Mouse (Mus musculus) liver, embryonic 14.5 days (tissue): ENCODE data around the gene Stk32b. TPM values are rescaled to one million over a fixed set of nuclear protein-coding genes. Genes with fewer than 3 reads are reported as not detected.
A peak's percentile ranks its signal among the peaks of the same experiment; 100 is the strongest.

Experiments
- ATAC-seq: fragments of 200-750 bp; cut with Nextera tagmentation; 2 replicates; pipeline ENCODE4 v1.8.0; 2017; ENCODE audit warnings: moderate number of reproducible peaks, mild to moderate bottlenecking, moderate library complexity; ENCODE audit not compliant: insufficient read depth
- DNase-seq, 3 experiments: peaks; one replicate each; pipeline ENCODE4 v3.0.0-alpha.2; 2012 to 2013; ENCODE audit warnings: low read depth in 3 of 3, low spot score in 3 of 3
- H3K27ac ChIP-seq: fragments of 300-500 bp; sonication (generic); 2 replicates; pipeline ENCODE4 v1.5.1; 2014; ENCODE audit warnings: moderate library complexity, mild to moderate bottlenecking, control low read depth, inconsistent platforms
- H3K27me3 ChIP-seq: fragments of 300-500 bp; sonication (generic); 2 replicates; pipeline ENCODE4 v1.6.1; 2014; ENCODE audit warnings: mild to moderate bottlenecking, low read length, moderate library complexity; ENCODE audit not compliant: control insufficient read depth, insufficient read depth
- H3K36me3 ChIP-seq: fragments of 300-500 bp; sonication (generic); replicated peaks from 2 replicates; pipeline ENCODE4 v1.6.1; 2014; ENCODE audit warnings: low read depth; ENCODE audit not compliant: control insufficient read depth, insufficient read depth
- H3K4me1 ChIP-seq, 2 experiments: fragments of 200-500 bp in 1 of 2; fragments of 300-500 bp in 1 of 2; sonication (generic) in 1 of 2; replicated peaks; 2 replicates each; pipeline ENCODE4 v1.6.1; 2012 to 2014; ENCODE audit warnings: antibody characterized with exemption in 1 of 2, inconsistent platforms in 1 of 2, low read length in 1 of 2; ENCODE audit not compliant: control insufficient read depth in 2 of 2, insufficient read depth in 2 of 2
- H3K4me2 ChIP-seq: fragments of 300-500 bp; sonication (generic); 2 replicates; pipeline ENCODE4 v1.6.1; 2014; ENCODE audit warnings: low read depth, mild to moderate bottlenecking, control low read depth, moderate library complexity
- H3K4me3 ChIP-seq, 2 experiments: fragments of 200-500 bp in 1 of 2; fragments of 300-500 bp in 1 of 2; sonication (generic) in 1 of 2; 2 replicates each; pipeline ENCODE4 v1.5.1; 2012 to 2014; ENCODE audit warnings: low read depth in 2 of 2, low read length in 2 of 2, mild to moderate bottlenecking in 2 of 2, control low read depth in 1 of 2, inconsistent platforms in 1 of 2, moderate library complexity in 1 of 2; ENCODE audit not compliant: insufficient read depth in 1 of 2
- H3K9ac ChIP-seq: fragments of 300-500 bp; sonication (generic); replicated peaks from 2 replicates; pipeline ENCODE4 v1.6.1; 2014; ENCODE audit warnings: mild to moderate bottlenecking, control low read depth, moderate library complexity
- H3K9me3 ChIP-seq: fragments of 300-500 bp; sonication (generic); 2 replicates; pipeline ENCODE4 v1.6.1; 2016; ENCODE audit warnings: low read length, mixed read lengths; ENCODE audit not compliant: control insufficient read depth
- CTCF ChIP-seq: IDR thresholded peaks from 2 replicates; pipeline ENCODE4 v1.5.1; 2016; ENCODE audit warnings: antibody characterized with exemption, low read depth, control low read depth
- EP300 ChIP-seq: IDR thresholded peaks from 2 replicates; pipeline ENCODE4 v1.6.1; 2016; ENCODE audit warnings: antibody characterized with exemption, low read depth
- WGBS: fragments of 180-500 bp; shearing (Covaris S2); extraction: QIAGEN DNeasy Blood & Tissue Kit; methylation state at CpG from one replicate; pipeline ENCODE4 v1.1.7; 2014; ENCODE audit not compliant: insufficient replicate concordance; 5-methylcytosine and 5-hydroxymethylcytosine counted together
- polyA plus RNA-seq, 2 experiments: library from polyadenylated mRNA; depleted of rRNA in 1 of 2; stranded (reverse) in 1 of 2; unstranded in 1 of 2; fragments of >200 nt; fragmentation: Nextera tagmentation in 1 of 2; extraction: Ambion mirVana in 1 of 2; gene quantifications; 2 replicates each; pipeline versions ENCODE4 v1.2.1 to v1.2.3; 2012 to 2014

The Stk32b gene
- polyA plus RNA-seq, 2 experiments: 0.70 TPM

DNA sequence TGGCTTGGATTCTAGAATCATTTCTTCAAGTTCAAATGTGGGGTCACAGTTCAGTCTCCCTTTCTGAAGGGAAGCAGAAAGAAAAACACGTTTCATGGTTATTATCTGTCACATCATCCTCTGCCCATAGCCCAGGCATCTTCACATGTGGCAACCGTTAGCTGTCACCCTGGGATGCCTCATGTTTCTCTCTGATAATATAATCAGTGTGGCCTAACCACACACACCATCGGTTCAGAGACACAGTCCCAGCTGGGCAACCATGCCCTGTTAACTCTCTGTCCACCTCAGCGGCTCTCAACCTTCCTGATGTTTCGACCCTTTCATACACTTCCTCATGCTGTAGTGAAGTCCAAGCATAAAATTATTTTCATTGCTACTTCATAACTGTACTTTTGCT lies 259.8 kb downstream of the Stk32b start:
- Histone ChIP-seq H3K27ac (peak overlapping the region; percentile 90), H3K4me1 (peaks cover 13 to 25% of the 10 kb centered on the region in 2 experiments), H3K27me3 (no peaks in the 10 kb centered on the region), H3K4me2 (peak overlapping the region; percentile 60), H3K9ac (peak overlapping the region; percentile 62), H3K36me3 (no peaks in the 10 kb centered on the region), H3K9me3 (no peaks in the 10 kb centered on the region), H3K4me3 (peak overlapping the region; percentile 7 to 14; a peak in 1 of 4 replicates)
- TF ChIP-seq EP300: peak; percentile 91
- TF ChIP-seq CTCF: no peak
- DNase-seq: peak; percentile 61 to 68 (median 65)
- WGBS: 26% methylated on average over 5 of the region's 5 CpGs
- peak; percentile 93 for ATAC-seq

DNA sequence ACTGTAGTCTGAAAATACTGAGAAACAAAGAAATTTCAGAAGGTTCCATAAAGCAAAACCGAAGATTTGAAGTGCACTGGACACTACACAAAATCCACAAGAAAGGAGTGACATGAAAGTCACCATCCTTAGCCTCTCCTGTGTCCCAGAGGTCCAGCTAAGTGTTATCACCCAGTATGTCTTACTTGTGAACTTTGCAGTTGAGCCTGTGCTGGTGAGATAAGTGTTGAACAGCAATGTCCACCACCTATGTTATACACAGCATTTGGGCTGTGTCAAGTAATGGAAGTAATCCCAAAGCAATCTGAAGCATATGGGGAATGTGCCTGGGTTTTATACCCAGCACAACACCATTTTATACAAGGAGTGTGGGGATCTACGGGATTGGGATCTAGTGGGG lies 260.4 kb downstream of the Stk32b start:
- no peaks in the 10 kb centered on the region for H3K36me3 ChIP-seq
- peak overlapping the region; percentile 62 for H3K9ac ChIP-seq
- peak overlapping the region; percentile 90 for H3K27ac ChIP-seq
- TF ChIP-seq CTCF (no peak), EP300 (peak; percentile 82)
- H3K4me2 ChIP-seq: peak overlapping the region; percentile 60
- H3K27me3 ChIP-seq: no peaks in the 10 kb centered on the region
- 26% methylated on average over 2 of the region's 2 CpGs for WGBS
- H3K9me3 ChIP-seq: no peaks in the 10 kb centered on the region
- DNase-seq (peak; percentile 54 to 61 (median 60)), ATAC-seq (peak; percentile 83)
- peaks cover 13 to 25% of the 10 kb centered on the region in 2 experiments for H3K4me1 ChIP-seq
- peak overlapping the region; percentile 7 to 14; a peak in 1 of 4 replicates for H3K4me3 ChIP-seq

DNA sequence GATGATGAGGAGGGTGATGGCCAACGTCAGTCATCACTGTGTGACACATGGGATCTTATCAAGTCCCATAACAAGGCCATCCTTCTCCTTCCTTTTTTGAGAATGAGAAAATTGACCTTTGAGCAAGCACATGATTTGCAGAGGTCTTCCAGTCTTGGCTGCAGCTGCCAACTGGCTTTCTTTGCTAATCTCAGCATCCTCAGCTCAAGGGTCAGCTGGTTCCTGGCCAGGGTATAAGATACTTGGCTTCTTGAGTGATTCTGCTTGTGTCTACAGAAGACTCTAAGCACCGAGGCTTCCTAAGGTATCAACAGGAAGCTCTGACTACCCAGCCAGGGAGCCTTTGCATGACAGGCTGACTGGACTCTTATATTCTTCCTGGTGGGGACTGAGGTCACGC lies 269.4 kb downstream of the Stk32b start:
- WGBS: 48% methylated on average over 3 of the region's 3 CpGs

DNA sequence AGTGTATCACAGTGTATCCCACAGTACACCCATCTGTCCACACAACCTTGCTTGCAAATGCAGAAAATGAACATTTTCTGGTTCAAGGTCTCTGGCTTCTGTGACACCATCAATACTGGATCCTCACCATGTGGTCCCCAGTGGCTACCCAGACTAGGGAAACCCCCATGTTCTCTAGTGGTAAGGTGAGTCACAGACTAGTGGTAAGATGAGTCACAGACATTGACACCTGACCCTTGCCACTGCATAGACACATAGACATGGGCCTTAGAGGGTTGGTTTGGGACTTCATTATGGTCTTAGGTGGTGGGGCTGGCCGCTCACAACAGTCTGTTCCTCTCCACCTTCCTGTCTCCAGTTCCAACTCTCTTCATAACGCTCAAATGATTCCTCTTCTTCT lies 274.2 kb downstream of the Stk32b start:
- H3K9me3 ChIP-seq: no peaks in the 10 kb centered on the region
- no peak overlapping the region for H3K27ac ChIP-seq
- no peak overlapping the region for H3K9ac ChIP-seq
- no peaks in the 10 kb centered on the region for H3K36me3 ChIP-seq
- H3K4me3 ChIP-seq: no peak overlapping the region
- 55% methylated on average over 2 of the region's 2 CpGs for WGBS
- no peak for DNase-seq
- ATAC-seq: no peak
- no peaks in the 10 kb centered on the region for H3K27me3 ChIP-seq
- no peak overlapping the region for H3K4me2 ChIP-seq
- H3K4me1 ChIP-seq: no peaks in the 10 kb centered on the region
- no peak for TF ChIP-seq CTCF
- no peak for TF ChIP-seq EP300

More for the DNA sequence above, 269.4 kb downstream of the Stk32b start:
- H3K4me2 ChIP-seq: no peak overlapping the region
- no peaks in the 10 kb centered on the region for H3K4me1 ChIP-seq
- ATAC-seq (no peak), DNase-seq (no peak)
- no peak overlapping the region for H3K4me3 ChIP-seq
- no peaks in the 10 kb centered on the region for H3K36me3 ChIP-seq
- H3K9me3 ChIP-seq: no peaks in the 10 kb centered on the region
- H3K27me3 ChIP-seq: no peaks in the 10 kb centered on the region
- H3K27ac ChIP-seq: no peak overlapping the region
- TF ChIP-seq CTCF: no peak
- TF ChIP-seq EP300: no peak
- no peak overlapping the region for H3K9ac ChIP-seq

DNA sequence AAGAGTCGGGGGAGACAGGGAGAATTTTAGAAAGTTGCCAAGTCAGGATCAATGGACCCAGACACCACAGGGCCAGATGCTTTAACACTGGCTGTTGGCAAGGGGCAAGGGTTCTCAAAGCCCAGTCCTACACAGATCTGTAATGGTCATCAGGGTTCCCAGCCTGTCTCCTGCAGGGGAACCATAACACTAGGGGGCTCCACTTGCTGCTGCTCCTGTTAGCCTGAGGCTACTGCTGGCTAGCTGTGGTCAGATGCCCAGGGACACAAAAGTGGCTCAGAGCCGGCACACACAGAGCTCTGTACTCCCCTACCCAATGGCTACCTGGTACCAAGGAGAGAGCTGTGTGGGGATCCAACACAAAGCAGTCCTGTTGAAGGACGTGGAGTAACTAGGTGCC lies 281.6 kb downstream of the Stk32b start:
- H3K4me3 ChIP-seq: no peak overlapping the region
- H3K9ac ChIP-seq: no peak overlapping the region
- H3K4me1 ChIP-seq: no peaks in the 10 kb centered on the region
- no peak overlapping the region for H3K27ac ChIP-seq
- H3K36me3 ChIP-seq: no peaks in the 10 kb centered on the region
- TF ChIP-seq EP300 (no peak), CTCF (peak; percentile 53)
- 56% methylated on average over 3 of the region's 3 CpGs for WGBS
- DNase-seq: no peak
- ATAC-seq: no peak
- no peak overlapping the region for H3K4me2 ChIP-seq
- no peaks in the 10 kb centered on the region for H3K9me3 ChIP-seq
- no peaks in the 10 kb centered on the region for H3K27me3 ChIP-seq
